Mouse (Mus musculus): ENCODE data around the gene Gm17535.
"Not testable (repeated sequence)": the region's sequence is repeated elsewhere in the genome, so short reads cannot be mapped to it uniquely, and the experiment has no call there.

Gm17535 gene

GRCm38 (mm10) chr9:3024912-3025467 lies 9.4 kb upstream of the Gm17535 start, which contains the start of gene Gm10717:
Gene Gm10717 (plus strand): TSS chr9:3025417.
- peak; percentile 64 for DNase-seq (ENCODE audit: low spot score in 2 of 2)

- DNase-seq (ENCODE audit: low spot score in 2 of 2), result peak; percentile 84 to 86
These were observed 8.7 kb upstream of the Gm17535 start for GRCm38 (mm10) chr9:3025653-3026052.

GRCm38 (mm10) chr9:3026136-3026535 lies 8.3 kb upstream of the Gm17535 start:
- not testable (repeated sequence) for DNase-seq (ENCODE audit: low spot score in 2 of 2)

GRCm38 (mm10) chr9:3026741-3027140 lies 7.7 kb upstream of the Gm17535 start:
- not testable (repeated sequence) for DNase-seq (ENCODE audit: low spot score in 2 of 2)

- not testable (repeated sequence) for DNase-seq (ENCODE audit: low spot score in 2 of 2)
These were observed 7.2 kb upstream of the Gm17535 start for GRCm38 (mm10) chr9:3027200-3027599.

- peak; percentile 47 to 49 for DNase-seq (ENCODE audit: low spot score in 2 of 2)
These were observed 5.0 kb upstream of the Gm17535 start for GRCm38 (mm10) chr9:3029276-3030000.

GRCm38 (mm10) chr9:3030677-3031318 lies 3.6 kb upstream of the Gm17535 start:
- DNase-seq (ENCODE audit: low spot score in 2 of 2), result not testable (repeated sequence)

GRCm38 (mm10) chr9:3036577-3036976 lies 2.2 kb downstream of the Gm17535 start, which contains the start of gene Gm10715:
Gene Gm10715 (plus strand): TSS chr9:3036877.
- DNase-seq (ENCODE audit: low spot score in 2 of 2), result not testable (repeated sequence)

DNA sequence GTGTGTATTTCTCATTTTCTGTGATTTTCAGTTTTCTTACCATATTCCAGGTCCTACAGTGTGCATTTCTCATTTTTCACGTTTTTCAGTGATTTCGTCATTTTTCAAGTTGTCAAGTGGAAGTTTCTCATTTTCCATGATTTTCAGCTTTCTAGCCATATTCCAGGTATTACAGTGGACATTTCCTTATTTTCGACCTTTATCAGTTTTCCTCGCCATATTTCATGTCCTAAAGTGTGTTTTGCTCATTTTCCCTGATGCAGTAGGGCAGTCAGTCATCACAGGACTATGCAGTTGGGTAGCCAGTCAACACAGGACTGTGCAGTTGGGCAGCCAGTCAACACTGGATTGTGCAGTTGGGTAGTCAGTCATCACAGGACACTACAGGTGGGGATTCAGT lies 3.8 kb downstream of the Gm17535 start:
- DNase-seq (ENCODE audit: low spot score in 2 of 2), result not testable (repeated sequence)

Measured in spleen, postnatal 14 days (tissue).